Mouse (Mus musculus) brain, embryonic 14.5 days (tissue): Measurements from ENCODE around the gene Ptchd1.

Experiments
- CTCF ChIP-seq: fragments of 200-500 bp; IDR thresholded peaks from 2 replicates; pipeline ENCODE4 v1.5.1; 2012; ENCODE audit warnings: inconsistent platforms, mild to moderate bottlenecking, moderate library complexity, borderline replicate concordance; ENCODE audit not compliant: insufficient read depth, insufficient read length; ENCODE audit errors: extremely low read depth
- POLR2A ChIP-seq: fragments of 200-500 bp; IDR thresholded peaks from 2 replicates; pipeline ENCODE4 v1.6.1; 2012; ENCODE audit warnings: mild to moderate bottlenecking, inconsistent platforms, borderline replicate concordance; ENCODE audit not compliant: poor library complexity, insufficient read depth, insufficient read length, severe bottlenecking; ENCODE audit errors: extremely low read depth

DNA sequence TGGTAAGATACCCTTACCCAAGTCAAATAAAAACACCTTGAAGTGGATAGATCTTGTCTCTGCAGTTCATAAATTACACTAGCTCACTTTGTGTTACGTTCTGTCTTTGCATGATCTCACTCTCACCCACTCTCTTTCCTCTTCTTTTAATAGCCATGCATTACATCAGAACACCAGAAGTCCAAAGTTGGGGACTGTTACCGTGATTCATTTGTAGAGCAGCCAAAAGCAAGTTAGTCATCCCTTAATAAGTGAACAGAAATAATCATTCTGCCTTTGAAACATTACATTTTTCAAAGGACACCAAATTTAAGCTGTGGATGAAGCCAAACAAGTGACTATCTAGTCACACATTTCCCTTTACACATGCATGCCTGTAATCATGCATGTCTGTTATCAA, 31.1 kb downstream of the Ptchd1 start:
- TF ChIP-seq CTCF (no peak), POLR2A (no peak)
